Mouse (Mus musculus) intestine, embryonic 15.5 days (tissue): ENCODE data around the gene Olfr955. TPM values are rescaled to one million over a fixed set of nuclear protein-coding genes. Genes with fewer than 3 reads are reported as not detected.

Source experiments
- ATAC-seq: fragments of 200-750 bp; cut with Nextera tagmentation; 2 replicates; pipeline ENCODE4 v1.8.0; 2017; ENCODE audit warnings: moderate TSS enrichment, moderate library complexity
- H3K27ac ChIP-seq: fragments of 300-500 bp; sonication (generic); 2 replicates; pipeline ENCODE4 v1.5.1; 2015; ENCODE audit warnings: mild to moderate bottlenecking, inconsistent platforms
- H3K27me3 ChIP-seq: fragments of 300-500 bp; sonication (generic); replicated peaks from 2 replicates; pipeline ENCODE4 v1.6.1; 2015; ENCODE audit warnings: inconsistent platforms
- H3K36me3 ChIP-seq: fragments of 300-500 bp; sonication (generic); 2 replicates; pipeline ENCODE4 v1.6.1; 2015; ENCODE audit warnings: inconsistent platforms
- H3K4me1 ChIP-seq: fragments of 300-500 bp; sonication (generic); replicated peaks from 2 replicates; pipeline ENCODE4 v1.6.1; 2015; ENCODE audit warnings: inconsistent platforms
- H3K4me2 ChIP-seq: fragments of 300-500 bp; sonication (generic); replicated peaks from 2 replicates; pipeline ENCODE4 v1.6.1; 2015; ENCODE audit warnings: mild to moderate bottlenecking, inconsistent platforms
- H3K4me3 ChIP-seq: fragments of 300-500 bp; sonication (generic); replicated peaks from 2 replicates; pipeline ENCODE4 v1.5.1; 2015; ENCODE audit warnings: inconsistent platforms
- H3K9ac ChIP-seq: fragments of 300-500 bp; sonication (generic); 2 replicates; pipeline ENCODE4 v1.6.1; 2015; ENCODE audit warnings: inconsistent platforms
- H3K9me3 ChIP-seq: fragments of 300-500 bp; sonication (generic); 2 replicates; pipeline ENCODE4 v1.6.1; 2016; ENCODE audit warnings: inconsistent platforms
- WGBS: fragments of 180-500 bp; shearing (Covaris S2); methylation state at CpG from one replicate; pipeline ENCODE4 v1.1.7; 2015; 5-methylcytosine and 5-hydroxymethylcytosine counted together
- polyA plus RNA-seq: library from polyadenylated mRNA; unstranded; fragments of >200 nt; fragmentation: Nextera tagmentation; extraction: Ambion mirVana; gene quantifications from 2 replicates; pipeline ENCODE4 v1.2.1, GENCODE M21; 2015

The Olfr955 gene
- polyA plus RNA-seq, result not detected in 2 replicates

DNA sequence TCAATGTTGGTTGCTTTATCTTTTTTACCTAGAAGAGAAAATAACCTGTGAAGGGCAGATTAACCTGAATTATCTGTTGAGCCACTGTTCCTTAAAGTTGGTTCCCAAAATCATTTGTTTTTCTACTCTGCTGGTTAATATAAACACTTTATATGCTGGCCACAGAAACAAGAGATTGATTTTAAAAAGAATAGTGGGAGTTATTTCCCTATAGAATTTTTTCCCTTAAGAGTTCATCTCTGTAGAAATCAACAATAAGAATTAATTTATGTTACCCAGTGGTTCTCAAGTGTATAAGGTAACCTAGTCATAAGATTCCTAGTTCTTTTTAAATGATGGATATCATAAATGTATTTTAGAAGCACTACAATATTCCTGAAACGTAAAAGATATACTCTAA, at the start of gene Olfr955:
TSS of gene Olfr955 (minus strand) at position 101 of the 400 bp plus-strand sequence.
- ATAC-seq, result no peak
- H3K4me2 ChIP-seq, result no peak within 1 kb of the TSS
- H3K36me3 ChIP-seq, result no peaks in the 10 kb centered on the region
- H3K4me1 ChIP-seq, result no peaks in the 10 kb centered on the region
- H3K27ac ChIP-seq, result no peak within 1 kb of the TSS
- WGBS, result 49% methylated on average over 1 of the region's 1 CpGs
- H3K9me3 ChIP-seq, result no peaks in the 10 kb centered on the region
- H3K9ac ChIP-seq, result no peak within 1 kb of the TSS
- H3K4me3 ChIP-seq, result no peak within 1 kb of the TSS
- H3K27me3 ChIP-seq, result no peaks in the 10 kb centered on the region

DNA sequence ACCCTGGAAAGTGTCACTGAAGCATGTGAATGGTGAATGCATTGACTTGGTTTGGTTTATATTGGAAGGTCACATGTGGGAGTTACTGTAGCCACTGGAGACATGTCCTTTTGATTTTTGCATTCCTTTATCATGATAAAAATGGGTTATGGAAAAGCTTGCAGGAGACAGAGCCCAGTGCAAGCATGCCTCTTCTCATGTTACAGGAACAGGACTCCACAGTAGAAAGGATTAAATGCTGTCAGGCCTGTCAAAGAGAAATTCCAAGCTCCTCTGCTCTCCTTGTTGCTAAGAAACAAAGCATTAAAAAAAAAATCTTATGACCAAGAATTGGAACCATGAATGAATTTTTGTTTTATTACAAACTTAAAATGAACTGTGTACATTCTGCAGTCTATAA, 46.9 kb upstream of the Olfr955 start:
- H3K36me3 ChIP-seq, result no peaks in the 10 kb centered on the region
- no peaks in the 10 kb centered on the region for H3K9me3 ChIP-seq
- H3K4me2 ChIP-seq, result no peak overlapping the region
- no peak for ATAC-seq
- no peaks in the 10 kb centered on the region for H3K4me1 ChIP-seq
- H3K9ac ChIP-seq, result no peak overlapping the region
- H3K27me3 ChIP-seq, result no peaks in the 10 kb centered on the region
- H3K4me3 ChIP-seq, result no peak overlapping the region
- H3K27ac ChIP-seq, result no peak overlapping the region

DNA sequence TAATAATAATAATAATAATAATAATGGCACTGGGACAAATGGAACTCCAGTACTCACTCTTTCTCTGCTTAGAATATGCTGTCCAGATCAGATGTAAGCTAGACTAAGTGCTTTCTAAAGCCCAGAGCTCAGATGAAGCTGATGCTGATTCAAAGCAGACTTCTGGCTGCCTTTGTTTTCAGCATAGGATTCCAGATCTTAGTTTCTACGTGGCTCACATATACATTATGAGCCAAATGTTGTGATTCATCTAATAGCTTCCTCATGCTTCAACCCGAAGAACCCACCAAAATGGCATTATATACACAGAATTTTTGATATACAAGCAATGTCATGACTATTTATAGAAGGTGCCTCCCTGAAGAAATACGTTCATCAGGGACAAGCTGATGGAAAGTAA, 43.8 kb upstream of the Olfr955 start, which contains the start of gene Olfr957:
TSS of gene Olfr957 (minus strand) at position 279 of the 400 bp plus-strand sequence.
- Histone ChIP-seq H3K4me2 (no peak within 1 kb of the TSS), H3K27ac (no peak within 1 kb of the TSS), H3K4me1 (no peaks in the 10 kb centered on the region), H3K9me3 (no peaks in the 10 kb centered on the region), H3K27me3 (no peaks in the 10 kb centered on the region), H3K36me3 (no peaks in the 10 kb centered on the region), H3K9ac (no peak within 1 kb of the TSS), H3K4me3 (no peak within 1 kb of the TSS)
- 53% methylated on average over 3 of the region's 3 CpGs for WGBS
- ATAC-seq, result no peak

DNA sequence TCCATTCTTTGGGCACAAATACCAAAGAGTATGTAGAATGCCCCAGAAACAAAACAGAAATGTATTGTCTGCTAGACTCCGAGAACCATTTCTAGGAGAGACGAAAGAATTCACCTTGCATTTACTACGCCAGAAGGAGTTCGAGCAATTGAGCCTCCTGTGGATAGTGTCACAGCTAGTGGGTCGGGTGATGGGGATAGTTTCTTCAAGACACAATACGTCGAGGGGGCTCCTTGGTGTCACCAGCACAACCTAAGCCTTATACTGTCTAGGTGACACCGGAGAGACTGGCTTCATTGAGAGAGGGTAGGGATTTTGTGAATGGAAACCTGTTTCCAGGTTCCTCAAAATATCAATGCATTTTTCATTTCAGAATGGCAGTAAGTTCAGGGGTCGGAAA, 37.7 kb upstream of the Olfr955 start:
- ATAC-seq, result no peak
- no peak overlapping the region for H3K9ac ChIP-seq
- H3K4me2 ChIP-seq, result no peak overlapping the region
- no peak overlapping the region for H3K4me3 ChIP-seq
- 80% methylated on average over 9 of the region's 9 CpGs for whole genome bisulfite sequencing
- no peaks in the 10 kb centered on the region for H3K27me3 ChIP-seq
- no peaks in the 10 kb centered on the region for H3K36me3 ChIP-seq
- H3K27ac ChIP-seq, result no peak overlapping the region
- no peaks in the 10 kb centered on the region for H3K4me1 ChIP-seq
- H3K9me3 ChIP-seq, result no peaks in the 10 kb centered on the region

DNA sequence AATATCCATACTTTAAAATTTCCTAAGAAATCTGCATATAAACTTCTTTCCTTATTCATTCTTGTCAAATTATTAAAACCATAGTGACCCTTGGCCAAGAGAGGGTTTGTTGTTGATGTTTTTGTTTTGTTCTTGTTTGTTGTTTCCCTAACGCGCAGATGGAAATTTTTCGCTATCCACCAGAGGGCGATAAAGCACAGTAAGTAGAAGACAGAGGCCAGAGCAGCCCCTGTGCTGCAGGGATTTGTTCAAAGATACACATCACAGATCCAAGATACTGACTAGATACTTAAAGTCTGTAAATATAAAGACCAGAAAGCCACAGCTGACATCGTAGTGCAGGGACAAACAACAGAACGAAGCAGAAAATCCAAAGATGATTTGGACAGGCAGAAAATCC, 37.3 kb upstream of the Olfr955 start:
- H3K9ac ChIP-seq, result no peak overlapping the region
- no peak overlapping the region for H3K4me3 ChIP-seq
- H3K4me1 ChIP-seq, result no peaks in the 10 kb centered on the region
- H3K36me3 ChIP-seq, result no peaks in the 10 kb centered on the region
- H3K9me3 ChIP-seq, result no peaks in the 10 kb centered on the region
- H3K27me3 ChIP-seq, result no peaks in the 10 kb centered on the region
- no peak overlapping the region for H3K4me2 ChIP-seq
- 6% methylated on average over 6 of the region's 6 CpGs for WGBS
- no peak overlapping the region for H3K27ac ChIP-seq
- no peak for ATAC-seq

DNA sequence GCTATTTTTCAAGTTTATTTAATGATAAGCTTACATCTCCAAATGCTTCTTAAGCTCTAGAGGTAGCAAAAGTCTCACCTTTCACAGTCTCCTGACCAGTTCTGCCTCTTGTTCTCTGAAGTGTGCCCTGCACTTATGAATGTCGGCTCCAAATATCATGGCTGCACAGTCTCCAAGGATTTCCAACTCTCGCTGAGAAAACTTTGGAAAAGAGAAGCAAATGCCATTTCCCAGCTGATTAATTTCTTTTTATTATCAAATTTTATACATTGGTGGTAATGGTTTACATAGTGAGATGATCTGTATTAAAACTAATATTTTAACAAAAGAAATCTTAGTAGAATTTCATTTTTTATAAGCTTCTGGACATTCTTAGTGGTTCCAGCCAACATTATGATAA, 22.2 kb upstream of the Olfr955 start, which contains the start of gene Olfr44:
TSS of gene Olfr44 (minus strand) at position 101 of the 400 bp plus-strand sequence.
- no peaks in the 10 kb centered on the region for H3K9me3 ChIP-seq
- no peak within 1 kb of the TSS for H3K4me3 ChIP-seq
- no peaks in the 10 kb centered on the region for H3K36me3 ChIP-seq
- H3K27ac ChIP-seq, result no peak within 1 kb of the TSS
- no peak within 1 kb of the TSS for H3K4me2 ChIP-seq
- ATAC-seq, result no peak
- H3K9ac ChIP-seq, result no peak within 1 kb of the TSS
- whole genome bisulfite sequencing, result 88% methylated on average over 2 of the region's 2 CpGs
- no peaks in the 10 kb centered on the region for H3K4me1 ChIP-seq
- H3K27me3 ChIP-seq, result no peaks in the 10 kb centered on the region

DNA sequence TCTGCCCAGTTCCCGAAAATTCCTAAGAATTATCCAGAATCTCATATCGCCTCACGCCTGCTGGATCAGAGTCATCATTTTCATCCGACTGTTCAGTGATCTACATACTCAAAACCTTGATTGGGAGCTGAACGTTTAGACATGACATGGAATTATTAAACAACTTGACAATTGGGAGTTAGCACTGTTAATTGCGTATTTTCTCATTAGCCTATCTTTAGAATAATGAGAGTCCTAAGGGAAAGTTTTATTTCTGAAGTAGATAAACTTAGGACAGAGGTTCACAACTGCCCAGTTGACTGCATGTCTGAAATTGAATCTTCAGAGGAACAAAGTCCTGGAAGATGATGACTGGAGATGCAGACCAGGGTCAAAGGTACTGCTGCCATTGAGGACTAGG, 15.3 kb downstream of the Olfr955 start, which contains the start of gene Olfr954:
TSS of gene Olfr954 (plus strand) at position 301 of the 400 bp plus-strand sequence.
- ATAC-seq, result no peak
- WGBS, result 85% methylated on average over 6 of the region's 6 CpGs
- Histone ChIP-seq H3K27ac (no peak within 1 kb of the TSS), H3K4me2 (no peak within 1 kb of the TSS), H3K9ac (no peak within 1 kb of the TSS), H3K36me3 (no peaks in the 10 kb centered on the region), H3K4me3 (no peak within 1 kb of the TSS), H3K4me1 (no peaks in the 10 kb centered on the region), H3K9me3 (no peaks in the 10 kb centered on the region), H3K27me3 (no peaks in the 10 kb centered on the region)

DNA sequence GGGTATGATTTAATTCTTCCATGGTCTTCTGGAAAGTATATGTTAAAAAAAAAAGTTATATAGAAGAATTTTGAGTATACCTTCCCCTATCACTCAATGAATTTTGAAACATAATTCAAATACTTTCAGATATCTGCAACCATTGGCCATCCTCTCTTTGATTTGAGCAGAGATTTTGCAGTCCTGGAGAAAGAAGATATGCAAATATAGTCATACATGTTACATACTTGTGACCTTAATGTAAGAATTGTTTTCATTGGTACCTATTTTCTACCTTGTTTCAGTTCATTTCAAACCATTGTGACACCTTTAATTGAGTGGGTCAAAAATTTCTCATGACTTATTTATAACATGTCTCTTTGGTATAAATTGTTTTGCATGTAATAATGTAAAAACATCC, 44.7 kb downstream of the Olfr955 start, which contains the start of gene Olfr952:
TSS of gene Olfr952 (minus strand) at position 101 of the 400 bp plus-strand sequence.
- Histone ChIP-seq H3K27me3 (no peaks in the 10 kb centered on the region), H3K9ac (no peak within 1 kb of the TSS), H3K36me3 (no peaks in the 10 kb centered on the region), H3K4me1 (no peaks in the 10 kb centered on the region), H3K27ac (no peak within 1 kb of the TSS), H3K9me3 (no peaks in the 10 kb centered on the region), H3K4me3 (no peak within 1 kb of the TSS), H3K4me2 (no peak within 1 kb of the TSS)
- no peak for ATAC-seq

Other genes starting within 250 kb of the Olfr955 start
- gene Olfr1537, start 221.9 kb downstream of the Olfr955 start, polyA plus RNA-seq, result not detected in 2 replicates
- gene Olfr945, start 195.1 kb downstream of the Olfr955 start, polyA plus RNA-seq, result not detected in 2 replicates
- gene Olfr948, start 145.9 kb downstream of the Olfr955 start, polyA plus RNA-seq, result not detected in 2 replicates
- gene Olfr951, start 84.5 kb downstream of the Olfr955 start, polyA plus RNA-seq, result not detected in 2 replicates
- not detected in 2 replicates for gene Olfr952, start 44.8 kb downstream of the Olfr955 start, polyA plus RNA-seq
- not detected in 2 replicates for gene Olfr954, start 15.2 kb downstream of the Olfr955 start, polyA plus RNA-seq
- gene Olfr44, start 22.1 kb upstream of the Olfr955 start, polyA plus RNA-seq, result not detected in 2 replicates
- gene Olfr957, start 43.9 kb upstream of the Olfr955 start, polyA plus RNA-seq, result not detected in 2 replicates
- not detected in 2 replicates for gene Olfr958, start 82.1 kb upstream of the Olfr955 start, polyA plus RNA-seq
- not detected in 2 replicates for gene Olfr959, start 103.6 kb upstream of the Olfr955 start, polyA plus RNA-seq
- gene AW551984, start 132.5 kb upstream of the Olfr955 start, polyA plus RNA-seq, result 18.3 and 20.1 TPM in 2 replicates
- not detected in 2 replicates for gene Olfr148, start 138.7 kb upstream of the Olfr955 start, polyA plus RNA-seq
- not detected in 2 replicates for gene Olfr960, start 149.4 kb upstream of the Olfr955 start, polyA plus RNA-seq
- gene Olfr961, start 173.1 kb upstream of the Olfr955 start, polyA plus RNA-seq, result not detected in 2 replicates
- not detected in 2 replicates for gene Olfr963, start 195.3 kb upstream of the Olfr955 start, polyA plus RNA-seq
- gene Olfr149, start 235.2 kb upstream of the Olfr955 start, polyA plus RNA-seq, result not detected in 2 replicates
- not detected in 2 replicates for gene Olfr965, start 239.4 kb upstream of the Olfr955 start, polyA plus RNA-seq